Mouse (Mus musculus): ENCODE results near the gene Notch2. TPM values are rescaled to one million over a fixed set of nuclear protein-coding genes. Genes with fewer than 3 reads are reported as not detected.

The Notch2 gene
- polyA plus RNA-seq, 1 experiment from 2014 or later = 6.6 TPM

DNA sequence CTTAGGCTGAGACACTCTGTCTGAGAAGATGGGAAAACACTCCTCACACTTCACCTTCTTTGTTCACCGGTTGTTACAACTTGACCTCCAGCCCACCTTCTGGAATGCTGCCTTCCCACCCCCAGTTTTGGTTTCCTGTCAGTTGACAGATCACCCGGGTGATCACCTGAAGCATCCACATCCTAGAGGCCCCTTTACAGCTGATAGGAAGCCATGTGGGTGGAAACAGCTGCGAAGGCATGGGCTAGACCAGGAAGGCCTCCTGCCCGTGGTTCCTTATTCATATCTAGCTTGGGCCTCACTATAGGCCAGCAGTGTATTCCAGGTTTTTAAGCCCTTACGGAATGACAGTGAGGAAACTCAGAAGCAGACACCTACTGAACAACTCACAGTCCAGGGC lies 73.5 kb downstream of the Notch2 start:
- no peak overlapping the region for H3K4me3 ChIP-seq (ENCODE audit: low read depth, low read length)
- no peaks in the 10 kb centered on the region for H3K27me3 ChIP-seq (ENCODE audit: control insufficient read depth, insufficient read depth, low read depth, low read length)
- WGBS = 86% methylated on average over 5 of the region's 5 CpGs
- no peaks in the 10 kb centered on the region for H3K36me3 ChIP-seq (ENCODE audit: control insufficient read depth, insufficient read depth, low read length)
- no peak overlapping the region for H3K9ac ChIP-seq (ENCODE audit: low read depth, low read length)
- ATAC-seq = no peak
- no peaks in the 10 kb centered on the region for H3K9me3 ChIP-seq (replicated peaks; ENCODE audit: control insufficient read depth, low read length, poor library complexity, severe bottlenecking)
- no peak overlapping the region for H3K4me2 ChIP-seq (ENCODE audit: low read length)
- H3K4me1 ChIP-seq (ENCODE audit: control insufficient read depth, insufficient read depth, low read length) = peaks cover 6% of the 10 kb centered on the region
- H3K27ac ChIP-seq (ENCODE audit: low read length) = no peak overlapping the region

DNA sequence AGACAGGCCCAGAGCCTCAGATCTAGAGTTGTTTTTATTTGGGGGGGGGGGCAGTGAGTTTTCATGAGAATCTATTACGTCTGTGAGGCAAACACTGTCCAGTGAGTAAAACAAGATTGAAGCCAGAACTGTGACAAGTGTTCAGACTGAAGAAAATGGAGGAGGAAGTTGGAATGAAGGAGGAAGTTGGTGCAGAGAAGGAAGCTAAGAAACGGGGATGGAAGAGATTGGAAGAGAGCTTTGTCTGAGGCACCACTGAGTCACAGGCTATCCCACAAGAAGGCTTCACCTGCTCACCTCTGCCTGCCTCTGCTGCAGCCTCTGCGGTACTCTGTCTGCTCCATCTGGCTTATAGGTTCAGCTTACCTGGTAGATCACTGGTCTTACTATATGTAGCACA lies 74.2 kb downstream of the Notch2 start:
- H3K36me3 ChIP-seq (ENCODE audit: control insufficient read depth, insufficient read depth, low read length) = no peaks in the 10 kb centered on the region
- H3K27ac ChIP-seq (ENCODE audit: low read length) = no peak overlapping the region
- 94% methylated on average over 3 of the region's 3 CpGs for WGBS
- H3K9ac ChIP-seq (ENCODE audit: low read depth, low read length) = no peak overlapping the region
- H3K27me3 ChIP-seq (ENCODE audit: control insufficient read depth, insufficient read depth, low read depth, low read length) = no peaks in the 10 kb centered on the region
- H3K4me1 ChIP-seq (ENCODE audit: control insufficient read depth, insufficient read depth, low read length) = peaks cover 6% of the 10 kb centered on the region
- H3K4me3 ChIP-seq (ENCODE audit: low read depth, low read length) = no peak overlapping the region
- H3K4me2 ChIP-seq (ENCODE audit: low read length) = no peak overlapping the region
- H3K9me3 ChIP-seq (replicated peaks; ENCODE audit: control insufficient read depth, low read length, poor library complexity, severe bottlenecking) = no peaks in the 10 kb centered on the region
- no peak for ATAC-seq

DNA sequence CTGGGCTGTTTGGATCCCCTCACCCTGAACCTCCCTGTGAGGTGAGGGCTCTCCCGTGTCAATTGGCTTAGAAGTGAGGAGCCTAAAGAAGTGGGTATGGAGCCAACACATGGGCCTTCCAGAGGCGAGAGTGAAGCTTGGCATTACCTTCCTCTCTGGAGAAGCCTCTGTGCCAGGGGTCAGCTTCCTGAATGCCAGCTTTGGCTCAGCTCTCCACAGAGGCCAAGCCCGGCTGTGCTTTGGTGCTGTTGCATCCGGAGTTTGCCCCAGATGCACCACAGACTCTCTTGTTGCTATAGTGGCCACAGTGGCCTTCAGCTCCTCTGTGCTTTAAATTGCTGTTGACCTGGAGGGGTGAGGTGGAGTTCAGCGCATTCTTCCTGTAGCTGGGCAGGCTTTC lies 76.4 kb downstream of the Notch2 start:
- H3K27me3 ChIP-seq (ENCODE audit: control insufficient read depth, insufficient read depth, low read depth, low read length) = no peaks in the 10 kb centered on the region
- no peaks in the 10 kb centered on the region for H3K9me3 ChIP-seq (replicated peaks; ENCODE audit: control insufficient read depth, low read length, poor library complexity, severe bottlenecking)
- no peaks in the 10 kb centered on the region for H3K36me3 ChIP-seq (ENCODE audit: control insufficient read depth, insufficient read depth, low read length)
- no peak overlapping the region for H3K27ac ChIP-seq (ENCODE audit: low read length)
- 72% methylated on average over 5 of the region's 5 CpGs for WGBS
- no peak for ATAC-seq
- no peak overlapping the region for H3K4me2 ChIP-seq (ENCODE audit: low read length)
- no peak overlapping the region for H3K9ac ChIP-seq (ENCODE audit: low read depth, low read length)
- no peak overlapping the region for H3K4me3 ChIP-seq (ENCODE audit: low read depth, low read length)
- peaks cover 7% of the 10 kb centered on the region for H3K4me1 ChIP-seq (ENCODE audit: control insufficient read depth, insufficient read depth, low read length)

DNA sequence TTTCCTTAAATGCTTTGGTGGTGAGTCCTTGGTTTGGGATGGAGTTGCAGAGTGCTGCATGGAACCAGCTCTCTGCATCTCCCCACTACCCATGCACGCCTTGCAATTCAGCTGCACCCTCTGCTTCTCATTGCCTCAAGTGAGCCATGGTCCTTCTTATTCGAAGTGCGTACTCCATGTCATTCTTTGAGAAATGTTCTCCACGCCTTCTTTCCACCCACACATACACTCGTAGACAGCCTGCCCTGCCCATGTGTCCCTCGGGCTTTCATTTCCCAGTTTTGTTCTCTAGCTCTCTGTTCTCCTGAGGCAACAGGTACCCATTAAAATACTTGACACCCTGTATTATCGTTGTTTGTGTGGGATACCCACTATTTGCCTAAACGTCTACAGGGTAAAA lies 76.8 kb downstream of the Notch2 start:
- no peaks in the 10 kb centered on the region for H3K9me3 ChIP-seq (replicated peaks; ENCODE audit: control insufficient read depth, low read length, poor library complexity, severe bottlenecking)
- H3K36me3 ChIP-seq (ENCODE audit: control insufficient read depth, insufficient read depth, low read length) = no peaks in the 10 kb centered on the region
- no peak overlapping the region for H3K9ac ChIP-seq (ENCODE audit: low read depth, low read length)
- H3K4me3 ChIP-seq (ENCODE audit: low read depth, low read length) = no peak overlapping the region
- 80% methylated on average over 8 of the region's 8 CpGs for WGBS
- H3K4me1 ChIP-seq (ENCODE audit: control insufficient read depth, insufficient read depth, low read length) = peaks cover 7% of the 10 kb centered on the region
- H3K27ac ChIP-seq (ENCODE audit: low read length) = no peak overlapping the region
- H3K4me2 ChIP-seq (ENCODE audit: low read length) = no peak overlapping the region
- no peak for ATAC-seq
- H3K27me3 ChIP-seq (ENCODE audit: control insufficient read depth, insufficient read depth, low read depth, low read length) = no peaks in the 10 kb centered on the region

DNA sequence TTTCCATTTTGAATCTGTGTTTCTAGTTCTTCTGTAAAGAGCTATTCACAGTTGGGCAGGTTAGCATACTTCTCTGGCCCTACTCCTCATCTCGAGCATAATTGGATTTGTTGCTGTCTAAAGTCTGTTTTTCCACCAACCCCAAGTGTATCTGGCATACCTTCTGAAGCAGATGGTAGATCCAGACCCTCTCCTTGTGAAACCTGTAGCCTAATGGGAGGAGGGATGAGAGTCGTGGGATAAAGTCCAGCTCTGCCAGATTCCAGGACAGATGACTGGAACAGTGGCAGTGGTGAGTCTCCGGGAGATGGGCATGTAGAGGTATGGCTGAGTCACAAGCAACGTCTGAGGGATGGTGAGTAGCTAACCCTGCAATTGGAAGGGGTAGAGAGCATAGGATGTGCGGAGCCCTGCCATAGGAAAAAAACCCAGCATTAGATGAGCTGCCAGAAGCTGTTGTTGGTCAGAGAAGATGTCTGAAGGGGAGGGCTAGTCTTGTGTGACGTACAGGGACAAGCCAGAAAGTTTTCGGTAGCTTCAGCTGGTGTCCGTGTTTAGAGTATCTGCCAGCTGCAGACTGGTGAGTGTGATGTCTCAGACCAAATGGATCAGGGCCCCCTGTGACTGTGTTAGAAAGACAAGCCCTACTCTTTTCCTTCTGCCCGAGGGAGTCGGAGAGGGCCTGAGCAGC lies 79.5 kb downstream of the Notch2 start:
- Histone ChIP-seq H3K9ac (ENCODE audit: low read depth, low read length) (no peak overlapping the region), H3K9me3 (replicated peaks; ENCODE audit: control insufficient read depth, low read length, poor library complexity, severe bottlenecking) (no peaks in the 10 kb centered on the region), H3K4me1 (ENCODE audit: control insufficient read depth, insufficient read depth, low read length) (peaks cover 4% of the 10 kb centered on the region; the same call in 1 of the 2 replicates), H3K27ac (ENCODE audit: low read length) (no peak overlapping the region), H3K27me3 (ENCODE audit: control insufficient read depth, insufficient read depth, low read depth, low read length) (no peaks in the 10 kb centered on the region), H3K4me2 (ENCODE audit: low read length) (no peak overlapping the region), H3K36me3 (ENCODE audit: control insufficient read depth, insufficient read depth, low read length) (no peaks in the 10 kb centered on the region), H3K4me3 (ENCODE audit: low read depth, low read length) (no peak overlapping the region)
- no peak for ATAC-seq
- WGBS = 76% methylated on average over 10 of the region's 10 CpGs

DNA sequence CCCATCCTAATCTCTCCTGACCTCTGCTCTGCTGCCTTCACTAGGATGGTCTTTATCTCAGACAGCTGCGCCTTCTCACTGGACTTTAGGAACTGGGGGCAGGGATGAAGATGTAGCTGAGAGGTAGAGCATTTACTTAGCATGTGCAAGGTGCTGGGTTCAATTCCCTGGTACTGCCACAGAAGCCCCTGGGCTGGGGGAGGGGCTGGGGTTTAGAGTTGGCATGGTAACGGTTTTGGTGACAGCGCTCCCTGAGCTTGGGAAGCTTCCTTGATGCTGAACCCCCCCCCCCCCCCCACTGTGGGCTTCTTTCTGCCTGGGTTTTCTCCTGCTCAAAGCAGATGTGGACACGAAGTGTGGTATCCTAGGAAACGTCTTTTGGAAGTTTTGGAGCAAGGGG lies 80.6 kb downstream of the Notch2 start:
- Histone ChIP-seq H3K4me3 (ENCODE audit: low read depth, low read length) (no peak overlapping the region), H3K9me3 (replicated peaks; ENCODE audit: control insufficient read depth, low read length, poor library complexity, severe bottlenecking) (no peaks in the 10 kb centered on the region), H3K36me3 (ENCODE audit: control insufficient read depth, insufficient read depth, low read length) (no peaks in the 10 kb centered on the region), H3K4me1 (ENCODE audit: control insufficient read depth, insufficient read depth, low read length) (peaks cover 4% of the 10 kb centered on the region; the same call in 1 of the 2 replicates), H3K4me2 (ENCODE audit: low read length) (no peak overlapping the region), H3K27ac (ENCODE audit: low read length) (no peak overlapping the region), H3K27me3 (ENCODE audit: control insufficient read depth, insufficient read depth, low read depth, low read length) (no peaks in the 10 kb centered on the region), H3K9ac (ENCODE audit: low read depth, low read length) (no peak overlapping the region)
- 24% methylated on average over 5 of the region's 5 CpGs for WGBS
- no peak for ATAC-seq

DNA sequence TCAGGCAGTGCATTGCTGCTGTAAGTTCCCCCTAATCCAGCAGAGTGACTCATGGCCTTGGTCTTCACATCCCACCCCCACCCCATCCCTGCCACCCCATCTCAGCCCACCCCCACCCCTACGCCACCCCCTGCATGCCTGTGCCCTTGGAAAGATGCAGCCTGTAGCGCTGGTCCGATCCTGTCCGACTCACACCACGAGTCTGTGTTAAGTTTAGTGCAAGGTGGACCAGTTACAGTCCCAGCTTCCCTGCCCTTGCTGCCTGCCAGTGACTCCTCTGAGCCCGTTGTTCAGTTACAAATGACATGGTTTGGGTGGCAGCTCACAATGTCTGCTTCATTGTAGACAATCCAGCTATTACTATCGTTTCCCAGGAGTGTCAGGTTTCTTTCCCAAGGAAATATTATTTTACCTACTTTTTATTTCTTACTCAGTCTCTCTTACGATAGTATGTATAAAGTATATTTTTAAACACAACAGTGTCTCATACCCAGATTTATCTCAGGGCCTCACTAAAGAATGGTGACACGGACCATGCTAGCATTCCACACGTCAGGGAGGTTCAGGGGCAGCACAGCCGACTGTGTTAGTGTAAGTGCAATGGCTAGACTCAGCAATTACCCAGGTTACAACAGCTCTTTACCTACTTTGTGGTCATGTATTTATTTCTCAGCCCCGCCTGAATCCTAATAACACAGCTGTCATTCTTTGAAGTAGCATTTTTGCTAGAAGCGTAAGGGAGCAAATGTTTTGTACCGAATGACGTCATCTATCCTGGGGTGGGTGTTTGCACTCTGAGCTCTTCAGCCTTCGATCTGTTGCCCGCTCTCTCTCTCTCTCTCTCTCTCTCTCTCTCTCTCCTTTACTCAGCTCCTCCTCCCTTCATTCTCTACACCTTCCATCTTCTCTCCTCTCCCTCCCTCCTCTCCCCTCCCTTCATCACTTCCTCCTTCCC lies 81.6 kb downstream of the Notch2 start:
- ATAC-seq = no peak

DNA sequence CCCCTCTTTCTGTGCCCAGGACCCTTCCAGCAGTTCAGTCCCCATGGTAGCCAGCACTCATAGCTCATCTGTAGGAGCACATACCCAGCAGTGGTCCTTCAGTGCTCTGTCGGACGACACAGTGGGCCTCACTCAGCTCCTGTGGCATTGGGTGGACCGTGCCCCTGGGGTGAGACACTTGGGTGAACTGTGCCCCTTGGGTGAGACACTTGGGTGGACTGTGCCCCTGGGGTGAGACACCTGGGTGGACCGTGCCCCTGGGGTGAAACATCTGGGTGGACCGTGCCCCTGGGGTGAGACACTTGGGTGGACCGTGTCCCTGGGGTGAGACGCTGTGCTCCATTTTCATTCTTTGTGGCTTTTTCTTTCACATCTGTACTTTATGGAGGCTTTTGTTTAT lies 83.7 kb downstream of the Notch2 start:
- Histone ChIP-seq H3K4me2 (ENCODE audit: low read length) (no peak overlapping the region), H3K27me3 (ENCODE audit: control insufficient read depth, insufficient read depth, low read depth, low read length) (no peaks in the 10 kb centered on the region), H3K9ac (ENCODE audit: low read depth, low read length) (no peak overlapping the region), H3K9me3 (replicated peaks; ENCODE audit: control insufficient read depth, low read length, poor library complexity, severe bottlenecking) (no peaks in the 10 kb centered on the region), H3K36me3 (ENCODE audit: control insufficient read depth, insufficient read depth, low read length) (no peaks in the 10 kb centered on the region), H3K4me3 (ENCODE audit: low read depth, low read length) (no peak overlapping the region), H3K4me1 (ENCODE audit: control insufficient read depth, insufficient read depth, low read length) (peaks cover 4% of the 10 kb centered on the region; the same call in 1 of the 2 replicates), H3K27ac (ENCODE audit: low read length) (no peak overlapping the region)
- ATAC-seq = no peak
- WGBS = 93% methylated on average over 7 of the region's 7 CpGs

More for the DNA sequence above, 81.6 kb downstream of the Notch2 start:
- Histone ChIP-seq H3K4me2 (ENCODE audit: low read length) (no peak overlapping the region), H3K9ac (ENCODE audit: low read depth, low read length) (no peak overlapping the region), H3K4me3 (ENCODE audit: low read depth, low read length) (no peak overlapping the region), H3K36me3 (ENCODE audit: control insufficient read depth, insufficient read depth, low read length) (no peaks in the 10 kb centered on the region), H3K9me3 (replicated peaks; ENCODE audit: control insufficient read depth, low read length, poor library complexity, severe bottlenecking) (no peaks in the 10 kb centered on the region), H3K27ac (ENCODE audit: low read length) (no peak overlapping the region), H3K27me3 (ENCODE audit: control insufficient read depth, insufficient read depth, low read depth, low read length) (no peaks in the 10 kb centered on the region), H3K4me1 (ENCODE audit: control insufficient read depth, insufficient read depth, low read length) (peaks cover 4% of the 10 kb centered on the region; the same call in 1 of the 2 replicates)
- 78% methylated on average over 17 of the region's 17 CpGs for WGBS

DNA sequence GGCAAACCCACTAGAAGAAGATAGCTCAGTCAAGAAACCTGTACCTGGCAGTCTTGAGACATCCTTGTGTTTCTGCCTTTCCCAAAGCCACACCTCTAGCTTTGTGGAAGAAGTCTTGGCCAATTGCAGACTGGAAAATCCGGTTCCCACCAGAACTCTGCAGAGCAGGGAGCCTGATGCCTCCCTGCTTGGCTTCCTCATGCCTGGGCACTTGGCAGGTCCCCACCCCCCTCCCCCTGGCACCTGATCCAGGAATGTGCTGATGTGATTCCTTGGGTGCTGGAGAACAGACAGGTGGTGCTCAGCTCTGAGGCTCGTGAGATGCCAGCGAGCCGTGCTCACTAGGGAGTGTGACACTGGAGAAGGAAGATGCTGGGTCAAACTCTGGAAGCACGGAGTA lies 85.3 kb downstream of the Notch2 start:
- ATAC-seq = no peak
- Histone ChIP-seq H3K4me3 (ENCODE audit: low read depth, low read length) (no peak overlapping the region), H3K36me3 (ENCODE audit: control insufficient read depth, insufficient read depth, low read length) (no peaks in the 10 kb centered on the region), H3K9ac (ENCODE audit: low read depth, low read length) (no peak overlapping the region), H3K27ac (ENCODE audit: low read length) (no peak overlapping the region), H3K27me3 (ENCODE audit: control insufficient read depth, insufficient read depth, low read depth, low read length) (no peaks in the 10 kb centered on the region), H3K9me3 (replicated peaks; ENCODE audit: control insufficient read depth, low read length, poor library complexity, severe bottlenecking) (no peaks in the 10 kb centered on the region; the same call in 1 of the 2 replicates), H3K4me1 (ENCODE audit: control insufficient read depth, insufficient read depth, low read length) (peaks cover 4% of the 10 kb centered on the region; the same call in 1 of the 2 replicates), H3K4me2 (ENCODE audit: low read length) (no peak overlapping the region)
- WGBS = 93% methylated on average over 5 of the region's 5 CpGs
